Mouse (Mus musculus): ENCODE measurements at regions not wholly inside any gene's neighbourhood (a gene's known extent, or its start where the extent isn't known, plus 50 kb on each side); places are given as distances from the start of the nearest gene placed in this dataset.

DNA sequence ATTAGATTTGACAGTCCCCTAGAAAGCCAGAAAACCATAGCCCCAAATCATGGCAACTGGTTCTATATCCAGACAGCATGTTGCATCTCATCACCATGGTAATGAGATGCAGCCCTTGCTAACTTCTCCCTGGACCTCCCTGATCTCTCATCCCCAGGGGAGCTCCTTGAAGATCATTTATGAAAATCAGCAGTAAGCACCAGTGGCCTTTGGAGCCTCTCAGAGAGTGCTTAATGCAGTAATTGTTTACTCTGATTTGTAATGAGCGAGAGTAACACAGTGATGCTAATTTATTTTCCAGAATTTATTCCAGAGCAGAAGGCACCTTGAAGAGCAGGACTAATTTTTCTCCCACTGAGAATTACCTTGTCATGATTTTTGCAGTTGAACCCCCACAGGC lies 133.1 kb upstream of the Chl1 start:
- DNase-seq (ENCODE audit: low spot score in 2 of 2) = no peak
- intact Hi-C loops (cut with DNase I) = no loop called here

DNA sequence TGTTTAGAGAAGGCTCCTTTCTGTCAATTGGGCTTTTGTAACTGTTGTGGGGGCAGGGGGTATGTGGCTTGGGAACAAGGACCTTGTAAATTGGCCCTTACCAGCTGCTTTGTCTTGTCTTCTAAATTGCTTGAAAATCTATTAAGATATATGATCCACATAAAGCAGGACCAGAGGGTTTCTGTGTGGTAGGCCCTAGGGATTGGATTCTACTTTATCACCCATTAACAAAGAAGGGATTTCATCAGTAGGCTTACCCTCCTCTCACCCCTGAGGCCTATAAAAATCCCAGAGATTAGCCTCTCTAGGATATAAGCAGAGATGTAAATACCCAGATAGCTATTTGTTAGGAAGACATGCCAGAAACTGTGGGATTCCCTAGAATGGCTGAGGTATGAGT lies 132.3 kb upstream of the Chl1 start:
- intact Hi-C loops (cut with DNase I) = no loop called here
- DNase-seq (ENCODE audit: low spot score in 2 of 2) = no peak

DNA sequence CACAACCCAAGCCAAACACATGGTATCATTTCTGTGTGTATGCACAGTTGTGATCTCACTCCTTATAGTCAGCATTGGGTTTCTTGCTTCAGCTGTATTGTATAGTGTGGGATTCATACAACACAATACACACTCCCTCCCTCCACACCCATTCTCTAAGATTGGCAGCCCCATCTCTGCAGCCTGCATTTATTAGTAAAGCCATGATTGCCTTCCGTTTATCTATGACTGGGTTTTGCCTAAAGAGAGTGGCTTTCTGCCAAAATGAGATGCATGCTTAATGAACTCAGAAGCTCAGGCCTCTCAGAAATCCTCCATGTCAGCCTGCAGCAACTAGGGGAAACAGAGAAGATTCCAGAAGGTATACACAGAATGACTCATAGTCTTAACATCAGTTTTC lies 129.4 kb upstream of the Chl1 start:
- intact Hi-C loops (cut with DNase I) = no loop called here
- DNase-seq (ENCODE audit: low spot score in 2 of 2) = no peak

DNA sequence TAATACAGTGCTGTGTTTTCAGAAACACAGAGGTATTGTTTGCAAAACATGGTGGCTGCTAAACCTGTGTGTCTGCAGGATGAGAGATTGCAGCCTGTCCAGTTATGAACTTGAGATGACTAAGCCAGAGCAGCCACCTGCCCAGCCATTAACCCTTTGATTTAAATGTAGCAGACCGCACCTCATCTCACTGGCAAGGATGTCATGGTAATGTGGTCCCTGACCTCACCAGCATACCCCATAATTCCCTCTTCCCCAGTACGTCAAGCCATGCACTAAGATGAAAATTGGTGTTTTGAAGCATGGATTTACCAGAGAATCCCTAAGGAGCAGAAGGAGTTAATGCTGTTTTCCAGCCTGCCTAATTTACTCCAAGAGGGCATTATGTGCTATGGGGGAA lies 128.5 kb upstream of the Chl1 start:
- DNase-seq (ENCODE audit: low spot score in 2 of 2) = no peak
- intact Hi-C loops (cut with DNase I) = no loop called here

DNA sequence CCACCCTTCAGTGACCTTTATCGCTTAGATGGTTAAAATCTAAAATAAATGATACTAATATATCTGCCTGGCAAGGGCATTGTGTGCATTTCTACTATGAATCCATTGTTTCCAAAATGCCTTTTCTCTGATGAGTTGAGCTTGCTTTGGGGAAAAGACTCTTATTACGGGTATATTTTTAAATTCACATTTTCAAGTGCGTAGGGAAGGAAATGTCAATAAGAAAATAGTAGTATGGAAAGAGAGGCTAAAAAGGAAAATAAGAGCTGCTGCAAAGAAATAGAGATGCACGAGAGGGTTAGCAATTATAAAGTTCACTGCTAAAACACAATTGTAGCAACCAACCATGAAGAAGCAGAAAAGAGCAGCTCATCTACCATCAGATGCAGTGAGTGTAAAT lies 123.8 kb upstream of the Chl1 start:
- intact Hi-C loops (cut with DNase I) = no loop called here

DNA sequence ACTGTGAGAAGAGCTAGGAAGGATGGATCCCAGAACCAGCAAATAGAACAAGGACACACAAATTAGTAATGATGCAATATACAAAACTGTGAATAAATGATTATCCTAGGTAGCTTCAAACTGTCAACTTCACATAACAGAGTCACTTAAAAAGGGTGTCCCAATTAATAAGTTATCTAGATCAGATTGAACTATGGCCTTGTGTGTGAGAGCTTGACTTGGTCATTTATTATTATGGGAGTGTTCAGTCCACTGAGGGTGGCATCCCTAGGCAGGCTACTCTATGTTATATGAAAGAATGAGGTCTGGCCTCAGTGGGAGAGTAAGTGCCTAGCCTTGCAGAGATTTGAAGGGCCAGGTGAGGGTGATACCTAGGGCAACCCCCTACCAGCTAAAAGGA lies 104.4 kb upstream of the Chl1 start:
- no peak for DNase-seq (ENCODE audit: low spot score in 2 of 2)
- intact Hi-C loops (cut with DNase I) = no loop called here

More for the DNA sequence above, 123.8 kb upstream of the Chl1 start:
- no peak for DNase-seq (ENCODE audit: low spot score in 2 of 2)

DNA sequence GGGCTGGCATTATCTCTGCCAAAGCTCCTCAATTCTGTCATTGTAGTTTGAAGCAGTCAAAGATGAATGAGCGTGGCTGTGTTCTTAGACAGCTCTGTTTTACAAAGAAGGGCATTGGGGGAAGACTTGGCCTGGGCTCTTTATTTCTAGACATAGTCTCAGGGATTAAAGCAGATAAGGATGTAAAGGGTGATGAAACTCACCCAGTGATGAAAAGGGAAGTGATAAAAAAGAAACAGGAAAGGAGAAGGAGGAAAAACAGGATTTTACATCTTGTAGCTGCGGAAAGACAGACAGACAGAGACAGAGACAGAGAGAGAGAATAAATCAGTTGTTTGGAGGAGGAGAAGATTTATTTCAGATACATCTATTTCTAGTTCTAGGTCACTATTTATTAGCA lies 95.5 kb upstream of the Chl1 start:
- DNase-seq (ENCODE audit: low spot score in 2 of 2) = no peak
- intact Hi-C loops (cut with DNase I) = no loop called here

DNA sequence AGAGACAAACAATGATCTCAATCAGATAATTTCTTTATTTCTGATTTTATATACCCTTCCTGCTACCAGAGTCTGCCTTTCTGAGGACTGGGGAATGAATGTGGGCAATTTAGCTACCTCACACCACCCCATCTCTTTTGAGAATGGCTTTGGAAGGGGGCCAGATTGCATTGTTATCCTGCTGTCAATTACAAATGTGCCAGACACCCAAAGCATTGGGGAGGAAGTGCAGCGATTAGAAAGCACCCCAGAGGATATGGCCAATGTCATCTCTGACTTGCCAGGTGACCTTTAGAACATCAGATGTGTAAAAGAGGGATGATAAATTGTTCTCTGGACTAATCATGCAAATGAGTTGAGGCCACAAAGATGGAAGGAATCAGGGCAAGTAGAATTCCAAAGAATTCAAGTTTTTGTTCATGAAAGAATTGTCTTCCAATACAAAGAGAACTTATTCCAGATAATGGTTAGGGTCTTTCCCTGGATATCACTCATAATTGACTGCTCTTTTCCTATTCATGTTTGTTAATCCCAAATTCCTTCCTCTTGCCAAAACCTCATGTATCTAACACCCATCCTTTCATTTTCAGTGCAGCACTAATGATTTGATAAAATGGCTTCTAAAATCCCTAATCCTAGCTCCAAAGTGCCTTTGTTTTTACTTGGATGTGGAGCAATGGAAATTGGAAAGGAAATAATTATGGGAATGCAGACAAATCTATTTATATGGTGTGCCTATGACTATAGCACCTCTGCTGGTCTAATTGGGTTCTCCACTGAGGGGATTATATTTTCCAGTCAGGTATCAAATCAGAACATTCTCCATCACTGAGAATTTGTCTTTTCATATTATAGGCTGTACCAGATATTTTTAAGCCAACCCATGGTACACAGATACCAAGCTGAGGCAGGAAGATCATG lies 89.1 kb upstream of the Chl1 start:
- no peak for DNase-seq (ENCODE audit: low spot score in 2 of 2)

DNA sequence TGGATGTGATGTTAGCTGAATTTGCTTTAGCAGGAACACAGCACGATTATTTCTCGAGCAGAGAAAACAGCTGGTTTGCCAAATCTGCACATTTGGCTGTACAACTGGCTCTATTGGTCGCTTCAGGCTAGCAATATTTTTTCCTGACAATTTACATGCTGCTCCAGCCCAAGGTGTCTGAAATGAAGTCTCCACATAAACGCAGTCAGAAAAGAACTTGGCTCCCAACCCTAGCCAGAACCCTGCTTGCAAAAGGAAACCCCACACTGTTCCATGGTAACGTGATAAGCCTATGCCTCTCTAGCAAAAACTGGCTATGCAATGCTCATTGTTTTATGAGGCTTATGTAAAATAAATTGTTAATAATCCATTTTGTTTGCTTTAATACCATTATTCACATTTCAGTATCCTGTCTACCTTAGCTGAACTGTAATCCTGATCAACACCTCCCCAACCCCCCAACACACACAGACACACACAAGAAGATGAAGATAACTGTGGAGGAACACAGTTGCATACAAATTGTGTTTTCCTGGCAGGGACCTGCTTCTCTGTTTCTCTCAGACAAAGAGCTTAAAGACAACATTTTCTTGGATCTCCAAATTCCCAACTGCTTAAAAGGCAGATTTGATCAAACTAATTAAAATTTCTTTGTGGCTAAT lies 79.3 kb upstream of the Chl1 start:
- peak; percentile 8 to 34 for DNase-seq (ENCODE audit: low spot score in 2 of 2)
- intact Hi-C loops (cut with DNase I) = no loop called here

More for the DNA sequence above, 89.1 kb upstream of the Chl1 start:
- intact Hi-C loops (cut with DNase I) = no loop called here

DNA sequence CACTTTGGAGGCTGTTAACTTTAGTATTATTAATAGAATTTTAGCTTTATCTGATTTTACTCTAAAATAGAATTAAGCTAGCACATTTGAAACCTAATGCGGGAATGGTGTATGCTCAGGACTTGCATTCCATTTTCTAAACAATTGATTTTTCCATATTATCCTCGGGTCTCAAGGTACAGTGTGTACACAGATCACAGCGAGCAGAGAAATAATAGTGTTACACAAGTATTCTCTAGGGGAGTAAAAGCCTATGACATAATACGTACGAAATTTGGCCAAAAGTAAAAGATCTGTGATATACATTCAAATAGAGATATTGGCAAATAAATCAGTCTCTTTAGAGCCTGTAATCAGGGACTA lies 78.8 kb upstream of the Chl1 start:
- no peak for DNase-seq (ENCODE audit: low spot score in 2 of 2)
- intact Hi-C loops (cut with DNase I) = no loop called here
